Mouse (Mus musculus) lung, postnatal 0 days (tissue): ENCODE data around the gene Sema6b.

ENCODE experiments used
- CTCF ChIP-seq: IDR thresholded peaks from 2 replicates; pipeline ENCODE4 v1.5.1; 2016; ENCODE audit warnings: antibody characterized with exemption, mild to moderate bottlenecking
- EP300 ChIP-seq: IDR thresholded peaks from 2 replicates; pipeline ENCODE4 v1.6.1; 2016; ENCODE audit warnings: antibody characterized with exemption, mild to moderate bottlenecking, control low read depth

DNA sequence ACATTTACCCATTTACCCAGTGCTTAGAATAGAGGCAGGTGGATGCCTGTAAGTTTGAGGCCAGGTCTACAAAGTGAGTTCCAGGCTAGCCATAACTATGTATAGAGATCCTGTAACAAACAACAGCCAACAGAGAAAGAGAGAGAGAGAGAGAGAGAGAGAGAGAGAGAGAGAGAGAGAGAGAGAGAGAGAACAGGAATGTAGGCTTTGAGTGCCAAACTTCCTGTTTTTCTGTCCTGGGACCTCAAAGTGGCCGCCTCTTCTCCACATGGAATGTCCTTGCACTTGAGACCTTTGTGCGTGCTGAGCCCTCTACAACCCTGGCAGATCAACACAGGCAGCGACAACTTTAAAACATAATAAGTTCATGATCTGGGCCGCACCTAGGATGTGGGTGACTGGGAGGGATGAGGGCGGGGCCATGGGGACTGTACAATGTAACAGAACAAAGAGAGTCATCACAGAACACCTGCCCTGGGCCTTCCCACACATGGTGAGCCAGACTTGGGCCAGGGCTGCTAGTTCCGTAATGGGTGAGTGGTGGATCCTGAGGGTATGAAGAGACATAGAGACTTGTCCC lies 23.5 kb upstream of the Sema6b start:
- TF ChIP-seq CTCF (no peak), EP300 (no peak)
